Mouse (Mus musculus) stomach, embryonic 16.5 days (tissue): ENCODE results near the gene Helt. TPM values are rescaled to one million over a fixed set of nuclear protein-coding genes. Genes with fewer than 3 reads are reported as not detected.

Experiments
- ATAC-seq: fragments of 200-750 bp; cut with Nextera tagmentation; 2 replicates; pipeline ENCODE4 v1.8.0; 2017; ENCODE audit warnings: moderate number of reproducible peaks, moderate TSS enrichment; ENCODE audit not compliant: insufficient read depth, low FRiP score
- H3K27ac ChIP-seq: fragments of 300-500 bp; sonication (generic); 2 replicates; pipeline ENCODE4 v1.5.1; 2014; ENCODE audit warnings: low read length
- H3K27me3 ChIP-seq: fragments of 300-500 bp; sonication (generic); 2 replicates; pipeline ENCODE4 v1.6.1; 2014; ENCODE audit warnings: low read length, control low read depth, mixed read lengths; ENCODE audit not compliant: control insufficient read depth, insufficient read depth
- H3K36me3 ChIP-seq: fragments of 300-500 bp; sonication (generic); 2 replicates; pipeline ENCODE4 v1.6.1; 2014; ENCODE audit warnings: low read length; ENCODE audit not compliant: control insufficient read depth, insufficient read depth
- H3K4me1 ChIP-seq: fragments of 300-500 bp; sonication (generic); 2 replicates; pipeline ENCODE4 v1.6.1; 2014; ENCODE audit warnings: low read length, control low read depth, mixed read lengths; ENCODE audit not compliant: control insufficient read depth, insufficient read depth
- H3K4me2 ChIP-seq: fragments of 300-500 bp; sonication (generic); 2 replicates; pipeline ENCODE4 v1.6.1; 2014; ENCODE audit warnings: low read depth, low read length, mixed read lengths
- H3K4me3 ChIP-seq: fragments of 300-500 bp; sonication (generic); replicated peaks from 2 replicates; pipeline ENCODE4 v1.5.1; 2014; ENCODE audit warnings: mild to moderate bottlenecking, low read length
- H3K9ac ChIP-seq: fragments of 300-500 bp; sonication (generic); 2 replicates; pipeline ENCODE4 v1.6.1; 2014; ENCODE audit warnings: low read length
- H3K9me3 ChIP-seq: fragments of 300-500 bp; sonication (generic); replicated peaks from 2 replicates; pipeline ENCODE4 v1.6.1; 2016; ENCODE audit warnings: low read length, control low read depth; ENCODE audit not compliant: control insufficient read depth
- WGBS: fragments of 180-500 bp; shearing (Covaris S2); extraction: QIAGEN DNeasy Blood & Tissue Kit; methylation state at CpG from one replicate; pipeline ENCODE4 v1.1.7; 2014; 5-methylcytosine and 5-hydroxymethylcytosine counted together
- polyA plus RNA-seq: library from polyadenylated mRNA; unstranded; fragments of >200 nt; fragmentation: Nextera tagmentation; extraction: Ambion mirVana; gene quantifications from 2 replicates; pipeline ENCODE4 v1.2.1, GENCODE M21; 2015

The Helt gene
- polyA plus RNA-seq, 1 experiment from 2014 or later: not detected

- ATAC-seq: peak; percentile 64; the same call in 1 of the 2 replicates
- Histone ChIP-seq H3K9me3 (no peaks in the 10 kb centered on the region), H3K27ac (no peak overlapping the region), H3K4me3 (no peak overlapping the region), H3K36me3 (no peaks in the 10 kb centered on the region), H3K9ac (no peak overlapping the region), H3K4me2 (no peak overlapping the region), H3K27me3 (no peaks in the 10 kb centered on the region), H3K4me1 (no peaks in the 10 kb centered on the region)
- WGBS: 11% methylated on average over 10 of the region's 10 CpGs
Measured at GRCm38 (mm10) chr8:46311159-46311558, 16.7 kb upstream of the Helt start.

GRCm38 (mm10) chr8:46308189-46308588, 13.7 kb upstream of the Helt start:
- no peaks in the 10 kb centered on the region for H3K36me3 ChIP-seq
- H3K4me1 ChIP-seq: no peaks in the 10 kb centered on the region
- no peak overlapping the region for H3K27ac ChIP-seq
- no peaks in the 10 kb centered on the region for H3K9me3 ChIP-seq
- no peak overlapping the region for H3K4me3 ChIP-seq
- no peak overlapping the region for H3K4me2 ChIP-seq
- no peaks in the 10 kb centered on the region for H3K27me3 ChIP-seq
- no peak for ATAC-seq
- WGBS: 68% methylated on average over 2 of the region's 2 CpGs
- no peak overlapping the region for H3K9ac ChIP-seq

DNA sequence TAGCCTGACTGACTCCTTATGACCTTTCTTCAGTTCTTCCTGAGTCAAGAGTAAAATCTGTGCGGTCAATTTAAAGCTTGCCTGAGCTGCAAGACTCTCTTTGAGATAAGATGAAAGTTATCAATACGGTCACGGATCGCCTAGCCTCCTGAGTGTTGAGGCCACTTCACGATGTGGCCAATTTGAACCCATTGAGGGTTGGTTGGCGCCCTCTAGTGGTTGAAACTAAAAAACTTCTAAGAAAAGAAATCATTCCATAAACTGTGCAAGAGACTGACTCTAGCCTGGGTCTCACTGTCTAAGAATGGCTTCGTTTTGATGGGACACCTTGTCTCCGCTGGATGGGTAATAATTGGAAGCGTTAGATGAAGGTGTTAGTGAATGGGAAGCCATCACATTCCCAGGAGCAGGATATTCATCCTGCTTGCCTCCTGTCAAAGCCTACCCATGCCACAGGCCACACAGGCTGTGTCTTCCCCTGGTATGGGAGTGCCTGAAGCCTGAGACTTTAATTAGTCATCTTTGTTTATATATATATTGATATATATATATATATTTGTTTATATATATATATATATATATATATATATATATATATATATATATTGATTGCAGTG, 11.4 kb upstream of the Helt start:
- Histone ChIP-seq H3K27ac (no peak overlapping the region), H3K4me1 (no peaks in the 10 kb centered on the region), H3K4me2 (0 out of 2 replicates have a peak overlapping the region, but pooled peaks have one; percentile 20), H3K36me3 (no peaks in the 10 kb centered on the region), H3K27me3 (no peaks in the 10 kb centered on the region; the same call in 1 of the 2 replicates), H3K9me3 (no peaks in the 10 kb centered on the region), H3K4me3 (no peak overlapping the region), H3K9ac (no peak overlapping the region)
- ATAC-seq: 0 out of 2 replicates have a peak, but pooled peaks have one; percentile 10
- 6% methylated on average over 9 of the region's 9 CpGs for WGBS

- 89% methylated on average over 9 of the region's 9 CpGs for WGBS
- Histone ChIP-seq H3K9me3 (no peaks in the 10 kb centered on the region), H3K4me1 (no peaks in the 10 kb centered on the region), H3K9ac (no peak overlapping the region), H3K27me3 (peaks cover 11% of the 10 kb centered on the region), H3K4me2 (no peak overlapping the region), H3K27ac (no peak overlapping the region), H3K36me3 (no peaks in the 10 kb centered on the region), H3K4me3 (no peak overlapping the region)
- no peak for ATAC-seq
Measured at GRCm38 (mm10) chr8:46302121-46302520, 7.7 kb upstream of the Helt start.

DNA sequence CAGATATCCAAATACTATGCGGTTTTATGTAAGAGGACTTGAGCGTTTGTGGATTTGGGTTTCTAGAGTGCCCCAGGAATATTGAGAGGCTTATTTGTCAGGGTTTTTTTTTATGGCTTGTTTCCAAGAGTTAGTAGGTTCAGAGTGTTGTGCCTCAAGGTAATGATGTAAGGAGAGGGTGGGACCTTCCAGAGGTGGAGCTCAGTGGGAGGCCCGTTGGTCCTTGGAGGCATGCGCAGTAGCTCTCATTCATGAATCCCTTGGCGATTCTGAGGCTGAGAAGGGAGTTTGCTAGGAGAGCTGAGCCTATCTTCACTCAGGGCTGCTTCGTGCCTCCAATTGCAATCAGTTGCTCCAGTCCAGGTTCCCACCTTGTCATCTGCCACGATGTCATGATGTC, 4.4 kb upstream of the Helt start:
- Histone ChIP-seq H3K36me3 (no peaks in the 10 kb centered on the region), H3K27me3 (peaks cover 44% of the 10 kb centered on the region), H3K9me3 (no peaks in the 10 kb centered on the region), H3K4me3 (no peak overlapping the region), H3K4me1 (no peaks in the 10 kb centered on the region), H3K27ac (no peak overlapping the region), H3K9ac (no peak overlapping the region), H3K4me2 (no peak overlapping the region)
- WGBS: 40% methylated on average over 7 of the region's 7 CpGs
- ATAC-seq: no peak

DNA sequence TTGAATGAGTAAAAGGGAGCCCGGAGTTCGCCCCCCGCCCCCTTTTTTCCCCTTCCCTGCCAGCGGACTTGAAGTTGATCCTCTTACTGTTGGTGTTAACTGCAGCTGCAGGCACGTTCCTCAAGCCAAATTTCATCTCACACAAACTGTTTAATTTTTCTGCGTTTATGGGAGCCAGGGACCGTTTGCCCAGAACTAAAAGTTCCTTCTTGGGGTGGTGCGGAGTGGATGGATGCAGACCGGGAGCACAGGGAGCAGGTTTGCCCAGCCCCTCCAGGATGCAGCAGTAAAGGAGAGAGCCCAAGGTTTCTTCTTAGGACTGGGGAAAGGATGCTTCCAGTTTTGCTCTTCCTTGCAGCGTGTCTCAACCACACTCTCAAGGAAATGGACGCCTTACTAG, 2.1 kb upstream of the Helt start:
- Histone ChIP-seq H3K27me3 (peaks cover 67% of the 10 kb centered on the region), H3K9ac (no peak overlapping the region), H3K36me3 (no peaks in the 10 kb centered on the region), H3K4me3 (no peak overlapping the region), H3K27ac (no peak overlapping the region), H3K4me1 (peaks cover 4% of the 10 kb centered on the region; the same call in 1 of the 2 replicates), H3K9me3 (no peaks in the 10 kb centered on the region), H3K4me2 (no peak overlapping the region)
- 2% methylated on average over 11 of the region's 11 CpGs for WGBS
- no peak for ATAC-seq

DNA sequence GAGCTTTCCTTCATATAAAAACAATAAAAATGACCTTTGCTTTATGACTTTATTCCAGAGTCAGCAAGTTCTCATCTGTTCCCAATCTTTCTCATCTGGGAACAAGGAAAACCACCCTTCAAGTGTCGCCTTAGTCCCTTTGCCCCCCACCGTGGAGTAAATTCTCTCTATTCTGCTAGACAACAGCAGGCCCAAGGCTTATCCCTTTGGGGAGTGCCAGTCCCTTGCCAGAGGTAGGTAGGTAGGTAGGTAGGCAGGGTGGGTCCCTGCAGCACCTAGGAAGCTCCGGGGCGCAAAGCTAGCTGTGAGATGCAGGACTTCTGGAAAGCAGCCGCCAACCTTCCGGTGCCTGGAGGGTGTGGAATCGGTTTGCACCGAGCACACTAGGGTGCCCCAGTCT, 1.5 kb upstream of the Helt start:
- Histone ChIP-seq H3K9ac (no peak overlapping the region), H3K4me2 (no peak overlapping the region), H3K27me3 (peaks cover 73% of the 10 kb centered on the region), H3K4me1 (peaks cover 4% of the 10 kb centered on the region; the same call in 1 of the 2 replicates), H3K27ac (no peak overlapping the region), H3K4me3 (no peak overlapping the region), H3K36me3 (no peaks in the 10 kb centered on the region), H3K9me3 (no peaks in the 10 kb centered on the region)
- ATAC-seq: no peak
- 2% methylated on average over 8 of the region's 8 CpGs for WGBS

DNA sequence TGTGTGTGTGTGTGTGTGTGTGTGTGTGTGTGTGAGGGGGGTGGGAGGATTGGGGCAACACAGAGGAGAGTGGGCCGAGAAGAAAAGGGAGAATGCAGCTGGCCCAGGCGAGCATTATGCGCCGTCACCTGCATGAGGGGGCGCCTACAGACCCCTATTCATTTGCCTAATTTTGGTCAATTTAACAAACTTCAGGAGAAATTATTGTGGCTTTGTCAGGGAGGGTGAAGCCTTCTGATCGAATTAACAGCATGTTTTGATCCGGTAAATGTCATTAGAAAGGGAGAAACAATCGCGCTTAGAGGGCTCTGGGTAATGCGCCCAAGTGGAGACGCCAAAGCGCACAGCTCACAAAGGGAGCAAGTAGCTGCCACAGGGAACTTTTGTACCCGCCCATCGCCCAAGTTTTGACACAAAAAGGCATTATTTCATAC, 647 bp upstream of the Helt start:
- no peak overlapping the region for H3K9ac ChIP-seq
- whole genome bisulfite sequencing: 1% methylated on average over 14 of the region's 14 CpGs
- no peaks in the 10 kb centered on the region for H3K36me3 ChIP-seq
- H3K27me3 ChIP-seq: peaks cover 80% of the 10 kb centered on the region
- no peaks in the 10 kb centered on the region for H3K9me3 ChIP-seq
- H3K27ac ChIP-seq: no peak overlapping the region
- H3K4me3 ChIP-seq: no peak overlapping the region
- no peak for ATAC-seq
- H3K4me2 ChIP-seq: no peak overlapping the region
- H3K4me1 ChIP-seq: peaks cover 4% of the 10 kb centered on the region; the same call in 1 of the 2 replicates

GRCm38 (mm10) chr8:46293741-46294151, 725 bp downstream of the Helt start:
- Histone ChIP-seq H3K27ac (no peak overlapping the region), H3K4me2 (no peak overlapping the region), H3K27me3 (peaks cover 90% of the 10 kb centered on the region), H3K4me1 (peaks cover 4% of the 10 kb centered on the region; the same call in 1 of the 2 replicates), H3K4me3 (no peak overlapping the region), H3K9ac (no peak overlapping the region), H3K9me3 (no peaks in the 10 kb centered on the region), H3K36me3 (no peaks in the 10 kb centered on the region)
- 1% methylated on average over 16 of the region's 16 CpGs for WGBS
- no peak for ATAC-seq
